Mouse (Mus musculus): ENCODE results near the gene Aqp9.

GRCm38 (mm10) chr9:71213636-71214035 lies 45.2 kb upstream of the Aqp9 start:
- TF ChIP-seq CTCF (IDR thresholded peaks at IDR 0.05; ENCODE audit: low read depth, low read length) (no peak), POLR2A (IDR thresholded peaks at IDR 0.05; ENCODE audit: extremely low read depth, insufficient read depth, low read length) (no peak)
